Mouse (Mus musculus) kidney, adult 2 months (tissue): ENCODE results near the gene Pcyt1b.

Experiments used
- CTCF ChIP-seq: fragments of 200-500 bp; conservative IDR thresholded peaks from 2 replicates; pipeline ENCODE4 v1.5.1; 2011; ENCODE audit warnings: low read depth, mild to moderate bottlenecking, control low read depth, low read length, moderate library complexity, mixed read lengths; ENCODE audit not compliant: insufficient read depth, insufficient read length
- POLR2A ChIP-seq: fragments of 200-500 bp; IDR thresholded peaks from one replicate; pipeline ENCODE4 v1.6.1; 2011; ENCODE audit warnings: low read depth, low read length, control low read depth

DNA sequence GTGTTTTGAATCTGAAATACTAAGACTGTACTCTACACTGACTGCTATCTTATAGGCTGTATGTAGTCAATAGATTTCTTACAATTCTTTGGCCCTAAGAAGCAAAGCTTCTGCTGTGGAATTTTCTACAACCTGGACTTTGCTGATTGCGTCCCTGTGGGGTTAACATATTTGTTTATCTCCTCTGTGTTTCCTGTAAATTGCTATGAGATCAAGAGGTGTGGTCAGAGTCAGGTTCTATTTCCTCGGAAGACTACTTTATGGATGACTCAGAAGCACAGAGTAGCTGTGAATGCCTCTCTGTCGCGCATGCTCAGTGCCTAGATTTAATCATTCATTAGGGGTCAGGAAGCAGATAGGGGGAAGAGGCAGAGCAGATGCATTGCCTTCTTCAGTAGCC lies 10.1 kb downstream of the Pcyt1b start:
- TF ChIP-seq CTCF = no peak
- no peak for TF ChIP-seq POLR2A
